8 mouse cellular contexts compared by ENCODE assay signal in genomic region chr2:34526527-34527371, GRCm38 (mm10).
DNase-seq lines count a peak whose midpoint lies in the region; ATAC-seq lines count a peak whose summit lies in the region.

No protein-coding gene starts in this region.

- WGBS in forebrain, embryonic 14.5 days = 30% methylated on average over 15 of the region's 15 CpGs
- 78% methylated on average over 15 of the region's 15 CpGs for WGBS in forebrain, embryonic 10.5 days
- WGBS in intestine, embryonic 16.5 days = 41% methylated on average over 15 of the region's 15 CpGs
- 34% methylated on average over 15 of the region's 15 CpGs for WGBS in stomach, embryonic 16.5 days

- no peaks in the 10 kb centered on the region for H3K9me3 ChIP-seq in forebrain, embryonic 14.5 days (replicated peaks; ENCODE audit: control insufficient read depth, low read length)
- H3K9me3 ChIP-seq in forebrain, embryonic 10.5 days = no peaks in the 10 kb centered on the region
- no peaks in the 10 kb centered on the region for H3K9me3 ChIP-seq in intestine, embryonic 16.5 days (ENCODE audit: control insufficient read depth, low read length)
- no peaks in the 10 kb centered on the region for H3K9me3 ChIP-seq in stomach, embryonic 16.5 days (replicated peaks; ENCODE audit: control insufficient read depth, low read length)

- no peaks in the 10 kb centered on the region for H3K36me3 ChIP-seq in forebrain, embryonic 14.5 days (ENCODE audit: control insufficient read depth, insufficient read depth, low read length)
- no peaks in the 10 kb centered on the region; the same call in 1 of the 2 replicates for H3K36me3 ChIP-seq in forebrain, embryonic 10.5 days (replicated peaks)
- no peaks in the 10 kb centered on the region for H3K36me3 ChIP-seq in intestine, embryonic 16.5 days (ENCODE audit: control insufficient read depth, insufficient read depth, low read length)
- 0 out of 2 replicates have a peak, but pooled peaks cover 3% of the 10 kb centered on the region for H3K36me3 ChIP-seq in stomach, embryonic 16.5 days (ENCODE audit: control insufficient read depth, insufficient read depth, low read length)

- H3K27ac ChIP-seq in forebrain, embryonic 14.5 days (ENCODE audit: low read depth, low read length) = no peak overlapping the region; the same call in 1 of the 2 replicates
- H3K27ac ChIP-seq in forebrain, embryonic 10.5 days = no peak overlapping the region
- peak overlapping the region; percentile 6; the same call in 1 of the 2 replicates for H3K27ac ChIP-seq in intestine, embryonic 16.5 days (ENCODE audit: low read length)
- peak overlapping the region; percentile 75 for H3K27ac ChIP-seq in stomach, embryonic 16.5 days (ENCODE audit: low read length)

- H3K9ac ChIP-seq in forebrain, embryonic 14.5 days (ENCODE audit: low read length) = no peak overlapping the region
- no peak overlapping the region for H3K9ac ChIP-seq in intestine, embryonic 16.5 days (ENCODE audit: low read depth, low read length)
- H3K9ac ChIP-seq in stomach, embryonic 16.5 days (ENCODE audit: low read length) = no peak overlapping the region

- no peak overlapping the region for H3K4me2 ChIP-seq in forebrain, embryonic 14.5 days (ENCODE audit: low read length)
- H3K4me2 ChIP-seq in intestine, embryonic 16.5 days (ENCODE audit: low read depth, low read length) = no peak overlapping the region
- H3K4me2 ChIP-seq in stomach, embryonic 16.5 days (ENCODE audit: low read depth, low read length) = 0 out of 2 replicates have a peak overlapping the region, but pooled peaks have one; percentile 7

- H3K4me1 ChIP-seq in forebrain, embryonic 14.5 days (ENCODE audit: control insufficient read depth, insufficient read depth, low read length) = peaks cover 25% of the 10 kb centered on the region
- H3K4me1 ChIP-seq in forebrain, embryonic 10.5 days = peaks cover 17% of the 10 kb centered on the region
- H3K4me1 ChIP-seq in intestine, embryonic 16.5 days (ENCODE audit: control insufficient read depth, insufficient read depth, low read length) = 0 out of 2 replicates have a peak, but pooled peaks cover 3% of the 10 kb centered on the region
- H3K4me1 ChIP-seq in stomach, embryonic 16.5 days (ENCODE audit: control insufficient read depth, insufficient read depth, low read length) = peaks cover 38% of the 10 kb centered on the region

- peak; percentile 64 for DNase-seq in forebrain, embryonic 14.5 days (ENCODE audit: low spot score)
- no peak for DNase-seq in forebrain, embryonic 10.5 days (ENCODE audit: extremely low spot score, low spot score)
- peak; percentile 94 for DNase-seq in NIH3T3 (ENCODE audit: low read depth)
- peak; percentile 85 for DNase-seq in fibroblast of lung, adult 2 months (ENCODE audit: low read depth)
- DNase-seq in natural killer cell, adult 2 months (ENCODE audit: low spot score in 2 of 2) = no peak

- ATAC-seq in forebrain, embryonic 14.5 days = peak; percentile 66; the same call in 1 of the 2 replicates
- ATAC-seq in intestine, embryonic 16.5 days = peak; percentile 64
- ATAC-seq in stomach, embryonic 16.5 days (ENCODE audit: insufficient read depth, low FRiP score) = peak; percentile 58; the same call in 1 of the 2 replicates
- no peak for ATAC-seq in megakaryocyte, adult 5-6 weeks (ENCODE audit: poor library complexity, severe bottlenecking)

- H3K4me3 ChIP-seq in forebrain, embryonic 14.5 days (ENCODE audit: low read depth, low read length) = no peak overlapping the region
- H3K4me3 ChIP-seq in forebrain, embryonic 10.5 days = no peak overlapping the region
- H3K4me3 ChIP-seq in intestine, embryonic 16.5 days (ENCODE audit: low read length) = no peak overlapping the region
- no peak overlapping the region for H3K4me3 ChIP-seq in stomach, embryonic 16.5 days (replicated peaks; ENCODE audit: low read length)

- no peaks in the 10 kb centered on the region for H3K27me3 ChIP-seq in forebrain, embryonic 14.5 days (replicated peaks; ENCODE audit: control insufficient read depth, insufficient read depth, low read length)
- no peaks in the 10 kb centered on the region for H3K27me3 ChIP-seq in forebrain, embryonic 10.5 days (ENCODE audit: poor library complexity, severe bottlenecking)
- H3K27me3 ChIP-seq in intestine, embryonic 16.5 days (replicated peaks; ENCODE audit: control insufficient read depth, insufficient read depth, low read length) = no peaks in the 10 kb centered on the region
- no peaks in the 10 kb centered on the region for H3K27me3 ChIP-seq in stomach, embryonic 16.5 days (ENCODE audit: control insufficient read depth, insufficient read depth, low read length)

Comparison
In these comparisons a context has a peak if more than half of its experiments do, and no peak if none do; other contexts are left out.
1. DNase-seq: peak in forebrain, embryonic 14.5 days (single experiment), NIH3T3 (single experiment) and fibroblast of lung, adult 2 months (single experiment); none in forebrain, embryonic 10.5 days (single experiment) and natural killer cell, adult 2 months (0 of 2).
2. H3K27ac ChIP-seq: peak in intestine, embryonic 16.5 days (single experiment) and stomach, embryonic 16.5 days (single experiment); none in forebrain, embryonic 14.5 days (single experiment) and forebrain, embryonic 10.5 days (single experiment).